Mouse (Mus musculus) heart, embryonic 11.5 days (tissue): ENCODE data around the gene Taf4. TPM values are rescaled to one million over a fixed set of nuclear protein-coding genes. Genes with fewer than 3 reads are reported as not detected.
A peak's percentile ranks its signal among the peaks of the same experiment; 100 is the strongest.

Source experiments
- ATAC-seq: fragments of 200-750 bp; cut with Nextera tagmentation; replicated peaks from 2 replicates; pipeline ENCODE4 v1.8.0; 2017; ENCODE audit warnings: moderate library complexity; ENCODE audit not compliant: insufficient number of reproducible peaks, low FRiP score, low TSS enrichment
- H3K27ac ChIP-seq: fragments of 300-500 bp; sonication (generic); 2 replicates; pipeline ENCODE4 v1.5.1; 2014; ENCODE audit warnings: mild to moderate bottlenecking, low read depth, low read length
- H3K27me3 ChIP-seq: fragments of 300-500 bp; sonication (generic); 2 replicates; pipeline ENCODE4 v1.6.1; 2014; ENCODE audit warnings: mild to moderate bottlenecking, low read length, mixed read lengths; ENCODE audit not compliant: control insufficient read depth, insufficient read depth
- H3K36me3 ChIP-seq: fragments of 300-500 bp; sonication (generic); 2 replicates; pipeline ENCODE4 v1.6.1; 2014; ENCODE audit warnings: mild to moderate bottlenecking, low read length, moderate library complexity, mixed read lengths; ENCODE audit not compliant: control insufficient read depth, insufficient read depth
- H3K4me1 ChIP-seq: fragments of 300-500 bp; sonication (generic); 2 replicates; pipeline ENCODE4 v1.6.1; 2014; ENCODE audit warnings: low read length; ENCODE audit not compliant: control insufficient read depth, insufficient read depth
- H3K4me2 ChIP-seq: fragments of 300-500 bp; sonication (generic); 2 replicates; pipeline ENCODE4 v1.6.1; 2014; ENCODE audit warnings: mild to moderate bottlenecking, moderate library complexity
- H3K4me3 ChIP-seq: fragments of 300-500 bp; sonication (generic); 2 replicates; pipeline ENCODE4 v1.5.1; 2014; ENCODE audit warnings: low read depth, low read length
- H3K9ac ChIP-seq: fragments of 300-500 bp; sonication (generic); 2 replicates; pipeline ENCODE4 v1.6.1; 2014; ENCODE audit warnings: mild to moderate bottlenecking, low read depth, low read length, moderate library complexity
- H3K9me3 ChIP-seq: fragments of 300-500 bp; sonication (generic); replicated peaks from 2 replicates; pipeline ENCODE4 v1.6.1; 2016; ENCODE audit warnings: low read length; ENCODE audit not compliant: control insufficient read depth
- WGBS: fragments of 180-500 bp; shearing (Covaris S2); extraction: QIAGEN DNeasy Blood & Tissue Kit; methylation state at CpG from one replicate; pipeline ENCODE4 v1.1.7; 2014; ENCODE audit not compliant: insufficient replicate concordance; 5-methylcytosine and 5-hydroxymethylcytosine counted together
- polyA plus RNA-seq: library from polyadenylated mRNA; unstranded; fragments of >200 nt; fragmentation: Nextera tagmentation; extraction: Ambion mirVana; gene quantifications from 2 replicates; pipeline ENCODE4 v1.2.1, GENCODE M21; 2014

Gene Taf4
- polyA plus RNA-seq, 1 experiment from 2014 or later, result 4.2 TPM

GRCm38 (mm10) chr2:179976295-179976627 is 185 bp downstream of the Taf4 start:
- Histone ChIP-seq H3K4me2 (peak overlapping the region; percentile 100), H3K4me1 (peaks cover 42% of the 10 kb centered on the region), H3K36me3 (no peaks in the 10 kb centered on the region), H3K9ac (peak overlapping the region; percentile 89), H3K27me3 (no peaks in the 10 kb centered on the region), H3K27ac (peak overlapping the region; percentile 81), H3K9me3 (no peaks in the 10 kb centered on the region), H3K4me3 (peak overlapping the region; percentile 81)
- 1% methylated on average over 18 of the region's 54 CpGs for WGBS
- ATAC-seq, result peak; percentile 24

- Histone ChIP-seq H3K4me3 (peak overlapping the region; percentile 81), H3K9ac (peak overlapping the region; percentile 89; the same call in 1 of the 2 replicates), H3K36me3 (no peaks in the 10 kb centered on the region), H3K9me3 (no peaks in the 10 kb centered on the region), H3K27me3 (no peaks in the 10 kb centered on the region), H3K27ac (no peak overlapping the region; the same call in 1 of the 2 replicates), H3K4me2 (peak overlapping the region; percentile 100), H3K4me1 (peaks cover 42% of the 10 kb centered on the region)
- ATAC-seq, result no peak
- WGBS, result 0% methylated on average over 11 of the region's 82 CpGs
These were observed 595 bp downstream of the Taf4 start for GRCm38 (mm10) chr2:179975851-179976250.

GRCm38 (mm10) chr2:179974651-179975471 is 1.6 kb downstream of the Taf4 start:
- no peaks in the 10 kb centered on the region for H3K27me3 ChIP-seq
- peak overlapping the region; percentile 100 for H3K4me2 ChIP-seq
- no peaks in the 10 kb centered on the region for H3K36me3 ChIP-seq
- ATAC-seq, result no peak
- peak overlapping the region; percentile 81 for H3K4me3 ChIP-seq
- H3K4me1 ChIP-seq, result peaks cover 42% of the 10 kb centered on the region
- H3K9me3 ChIP-seq, result no peaks in the 10 kb centered on the region
- WGBS, result 4% methylated on average over 45 of the region's 45 CpGs
- H3K9ac ChIP-seq, result peak overlapping the region; percentile 61
- H3K27ac ChIP-seq, result no peak overlapping the region

- peak overlapping the region; percentile 47 for H3K9ac ChIP-seq
- peak overlapping the region; percentile 81 for H3K4me3 ChIP-seq
- no peaks in the 10 kb centered on the region for H3K27me3 ChIP-seq
- no peak overlapping the region for H3K27ac ChIP-seq
- H3K36me3 ChIP-seq, result no peaks in the 10 kb centered on the region
- peaks cover 50% of the 10 kb centered on the region for H3K4me1 ChIP-seq
- WGBS, result 19% methylated on average over 8 of the region's 8 CpGs
- H3K4me2 ChIP-seq, result peak overlapping the region; percentile 100
- no peak for ATAC-seq
- no peaks in the 10 kb centered on the region for H3K9me3 ChIP-seq
These were observed 2.4 kb downstream of the Taf4 start for GRCm38 (mm10) chr2:179973871-179974628.

GRCm38 (mm10) chr2:179972406-179972805 is 4.0 kb downstream of the Taf4 start:
- H3K4me3 ChIP-seq, result no peak overlapping the region
- H3K36me3 ChIP-seq, result no peaks in the 10 kb centered on the region
- peaks cover 57% of the 10 kb centered on the region for H3K4me1 ChIP-seq
- 61% methylated on average over 2 of the region's 2 CpGs for WGBS
- no peak for ATAC-seq
- no peak overlapping the region for H3K9ac ChIP-seq
- H3K9me3 ChIP-seq, result no peaks in the 10 kb centered on the region
- no peak overlapping the region for H3K4me2 ChIP-seq
- no peak overlapping the region for H3K27ac ChIP-seq
- no peaks in the 10 kb centered on the region for H3K27me3 ChIP-seq

GRCm38 (mm10) chr2:179971891-179972290 is 4.6 kb downstream of the Taf4 start:
- no peak for ATAC-seq

GRCm38 (mm10) chr2:179969137-179969536 is 7.3 kb downstream of the Taf4 start:
- WGBS, result 83% methylated on average over 3 of the region's 3 CpGs
- Histone ChIP-seq H3K4me2 (no peak overlapping the region), H3K9me3 (no peaks in the 10 kb centered on the region), H3K27me3 (no peaks in the 10 kb centered on the region), H3K36me3 (no peaks in the 10 kb centered on the region), H3K27ac (no peak overlapping the region), H3K4me1 (peaks cover 76% of the 10 kb centered on the region), H3K9ac (no peak overlapping the region), H3K4me3 (no peak overlapping the region)
- no peak for ATAC-seq

More at GRCm38 (mm10) chr2:179971891-179972290, 4.6 kb downstream of the Taf4 start:
- Histone ChIP-seq H3K27ac (no peak overlapping the region), H3K4me2 (no peak overlapping the region), H3K27me3 (no peaks in the 10 kb centered on the region), H3K9ac (no peak overlapping the region), H3K9me3 (no peaks in the 10 kb centered on the region), H3K4me3 (no peak overlapping the region), H3K36me3 (no peaks in the 10 kb centered on the region), H3K4me1 (peaks cover 61% of the 10 kb centered on the region)
- 75% methylated on average over 2 of the region's 2 CpGs for WGBS

GRCm38 (mm10) chr2:179967633-179968032 is 8.8 kb downstream of the Taf4 start:
- Histone ChIP-seq H3K36me3 (no peaks in the 10 kb centered on the region), H3K27me3 (no peaks in the 10 kb centered on the region), H3K9ac (no peak overlapping the region), H3K27ac (peak overlapping the region; percentile 50; the same call in 1 of the 2 replicates), H3K4me3 (no peak overlapping the region), H3K4me2 (peak overlapping the region; percentile 30; the same call in 1 of the 2 replicates), H3K9me3 (no peaks in the 10 kb centered on the region), H3K4me1 (peaks cover 62% of the 10 kb centered on the region)
- 45% methylated on average over 5 of the region's 5 CpGs for WGBS
- 0 out of 2 replicates have a peak, but pooled peaks have one; percentile 39 for ATAC-seq
